Mouse (Mus musculus) liver, adult 2 months (tissue): Measurements from ENCODE around the gene Ecpas. TPM values are rescaled to one million over a fixed set of nuclear protein-coding genes. Genes with fewer than 3 reads are reported as not detected.
A peak's percentile ranks its signal among the peaks of the same experiment; 100 is the strongest.

Experiments used
- DNase-seq: peaks from one replicate; pipeline ENCODE4 v3.0.0-alpha.2; 2011; ENCODE audit warnings: low read depth, low spot score; ENCODE audit errors: extremely low read depth
- H3K27ac ChIP-seq: fragments of 200-500 bp; replicated peaks from 2 replicates; pipeline ENCODE4 v1.5.1; 2012; ENCODE audit warnings: low read depth, mild to moderate bottlenecking, control low read depth, inconsistent platforms, low read length; ENCODE audit not compliant: insufficient read depth
- H3K27me3 ChIP-seq: fragments of 200-500 bp; 2 replicates; pipeline ENCODE4 v1.6.1; 2012; ENCODE audit warnings: mild to moderate bottlenecking, moderate library complexity, low read length, inconsistent platforms; ENCODE audit not compliant: control insufficient read depth, insufficient read depth
- H3K36me3 ChIP-seq: fragments of 200-500 bp; 2 replicates; pipeline ENCODE4 v1.6.1; 2012; ENCODE audit warnings: low read length, inconsistent platforms; ENCODE audit not compliant: control insufficient read depth, insufficient read depth
- H3K4me1 ChIP-seq: fragments of 200-500 bp; 2 replicates; pipeline ENCODE4 v1.6.1; 2011; ENCODE audit warnings: low read length; ENCODE audit not compliant: control insufficient read depth, insufficient read depth
- H3K4me3 ChIP-seq: fragments of 200-500 bp; 2 replicates; pipeline ENCODE4 v1.5.1; 2011; ENCODE audit warnings: low read depth, mild to moderate bottlenecking, control low read depth, low read length, moderate library complexity; ENCODE audit not compliant: insufficient read depth
- H3K79me2 ChIP-seq: fragments of 200-500 bp; 2 replicates; pipeline ENCODE4 v1.6.1; 2012; ENCODE audit warnings: inconsistent platforms, mild to moderate bottlenecking, low read length, moderate library complexity; ENCODE audit not compliant: control insufficient read depth, insufficient read depth
- H3K9ac ChIP-seq: fragments of 200-500 bp; 2 replicates; pipeline ENCODE4 v1.6.1; 2012; ENCODE audit warnings: low read depth, mild to moderate bottlenecking, control low read depth, inconsistent platforms, low read length
- CTCF ChIP-seq: fragments of 200-500 bp; IDR thresholded peaks from 2 replicates; pipeline ENCODE4 v1.5.1; 2011; ENCODE audit warnings: low read depth, low read length, control low read depth
- POLR2A ChIP-seq: fragments of 200-500 bp; IDR thresholded peaks from 2 replicates; pipeline ENCODE4 v1.6.1; 2011; ENCODE audit warnings: low read length, control low read depth; ENCODE audit not compliant: insufficient read depth; ENCODE audit errors: extremely low read depth
- WGBS: fragments of 180-500 bp; shearing (Covaris S2); methylation state at CpG from one replicate; pipeline ENCODE4 v1.1.7; 2018; 5-methylcytosine and 5-hydroxymethylcytosine counted together
- polyA plus RNA-seq: library from polyadenylated mRNA; depleted of rRNA; stranded (reverse); fragments of >200 nt; gene quantifications from 2 replicates; pipeline ENCODE4 v1.2.3, GENCODE M21; 2012
- total RNA-seq: library from RNA; depleted of rRNA; stranded (reverse); fragments of >200 nt; gene quantifications from 2 replicates; pipeline ENCODE4 v1.2.3, GENCODE M21; 2014

The Ecpas gene
- total and polyA plus RNA-seq, 2 experiments, result 10.8 to 53.3 TPM

DNA sequence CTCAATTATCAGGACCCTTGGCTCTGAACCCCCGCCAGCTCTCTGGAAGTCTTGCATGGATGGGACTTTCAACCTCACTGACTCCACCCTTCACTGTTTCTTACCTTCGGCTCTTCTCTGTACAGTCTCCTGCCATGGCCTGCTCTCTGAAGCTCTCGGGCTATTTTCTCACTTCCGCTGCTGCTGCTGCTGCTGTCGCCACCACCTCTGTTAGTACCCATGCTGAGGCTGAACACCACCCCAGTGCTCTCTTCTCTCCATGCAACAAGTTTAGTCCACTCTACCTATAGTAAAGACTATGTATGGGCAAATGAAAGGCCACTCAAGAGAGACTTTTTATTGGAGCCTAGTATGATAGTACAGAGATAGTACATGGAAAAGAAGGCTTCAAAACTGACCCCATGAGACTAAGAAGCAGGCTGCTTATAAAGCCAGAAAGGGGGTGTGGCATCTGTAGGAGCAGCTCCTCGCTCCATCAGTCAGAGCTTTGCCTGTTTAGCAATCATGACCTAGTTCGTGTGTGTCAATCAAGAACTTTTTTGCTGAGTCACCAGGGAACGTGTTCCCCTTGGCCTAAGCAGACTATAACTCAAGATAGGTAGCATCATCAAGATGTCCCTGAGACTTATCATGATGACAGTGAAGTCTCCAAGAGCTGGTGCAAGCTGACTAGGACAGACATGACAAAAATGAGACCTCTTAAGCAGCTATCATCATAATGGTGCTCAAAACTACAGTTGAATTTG is 2.7 kb upstream of the Ecpas start:
- peaks cover 12% of the 10 kb centered on the region for H3K79me2 ChIP-seq
- peaks cover 11% of the 10 kb centered on the region for H3K4me1 ChIP-seq
- WGBS, result 66% methylated on average over 8 of the region's 8 CpGs
- H3K9ac ChIP-seq, result no peak overlapping the region
- no peaks in the 10 kb centered on the region for H3K36me3 ChIP-seq
- H3K4me3 ChIP-seq, result no peak overlapping the region
- no peak for TF ChIP-seq CTCF
- no peak for TF ChIP-seq POLR2A
- DNase-seq, result peak; percentile 74
- no peaks in the 10 kb centered on the region for H3K27me3 ChIP-seq
- H3K27ac ChIP-seq, result no peak overlapping the region

DNA sequence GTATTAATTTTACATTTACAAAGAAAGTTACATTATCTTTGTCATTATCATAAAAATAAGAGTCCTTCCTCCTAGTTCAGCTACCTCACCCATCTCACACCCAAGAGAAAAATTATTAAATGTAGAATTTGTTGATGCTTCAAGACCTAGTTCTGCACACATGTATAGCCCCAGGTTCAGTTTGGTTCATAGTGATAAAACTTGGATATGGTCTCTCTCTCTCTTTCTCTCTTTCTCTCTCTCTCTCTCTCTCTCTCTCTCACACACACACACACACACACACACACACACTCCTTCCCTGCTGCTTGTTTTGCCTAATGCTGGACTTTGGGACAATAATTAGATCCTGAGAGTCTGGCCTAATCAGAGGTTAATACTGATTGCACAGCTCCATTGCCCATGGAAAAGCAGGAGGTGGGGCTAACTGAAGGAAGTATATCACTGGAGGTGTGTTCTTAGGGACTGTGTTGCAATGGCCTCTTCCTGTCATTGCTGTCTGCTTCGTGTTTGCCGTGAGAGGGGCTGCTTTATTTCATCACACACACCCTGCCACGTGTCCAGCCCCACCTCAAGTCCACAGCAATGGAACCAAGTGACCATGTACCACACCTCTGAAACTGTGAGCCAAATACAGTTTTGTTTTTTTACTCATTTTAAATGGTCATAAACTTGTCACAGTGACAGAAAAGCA is 932 bp upstream of the Ecpas start:
- WGBS, result 2% methylated on average over 3 of the region's 3 CpGs
- TF ChIP-seq CTCF, result no peak
- no peak for TF ChIP-seq POLR2A
- Histone ChIP-seq H3K36me3 (no peaks in the 10 kb centered on the region), H3K9ac (no peak overlapping the region), H3K4me1 (peaks cover 11% of the 10 kb centered on the region), H3K79me2 (peaks cover 14% of the 10 kb centered on the region), H3K27me3 (no peaks in the 10 kb centered on the region), H3K4me3 (peak overlapping the region; percentile 13; the same call in 1 of the 2 replicates), H3K27ac (peak overlapping the region; percentile 38)
- DNase-seq, result peak; percentile 94

DNA sequence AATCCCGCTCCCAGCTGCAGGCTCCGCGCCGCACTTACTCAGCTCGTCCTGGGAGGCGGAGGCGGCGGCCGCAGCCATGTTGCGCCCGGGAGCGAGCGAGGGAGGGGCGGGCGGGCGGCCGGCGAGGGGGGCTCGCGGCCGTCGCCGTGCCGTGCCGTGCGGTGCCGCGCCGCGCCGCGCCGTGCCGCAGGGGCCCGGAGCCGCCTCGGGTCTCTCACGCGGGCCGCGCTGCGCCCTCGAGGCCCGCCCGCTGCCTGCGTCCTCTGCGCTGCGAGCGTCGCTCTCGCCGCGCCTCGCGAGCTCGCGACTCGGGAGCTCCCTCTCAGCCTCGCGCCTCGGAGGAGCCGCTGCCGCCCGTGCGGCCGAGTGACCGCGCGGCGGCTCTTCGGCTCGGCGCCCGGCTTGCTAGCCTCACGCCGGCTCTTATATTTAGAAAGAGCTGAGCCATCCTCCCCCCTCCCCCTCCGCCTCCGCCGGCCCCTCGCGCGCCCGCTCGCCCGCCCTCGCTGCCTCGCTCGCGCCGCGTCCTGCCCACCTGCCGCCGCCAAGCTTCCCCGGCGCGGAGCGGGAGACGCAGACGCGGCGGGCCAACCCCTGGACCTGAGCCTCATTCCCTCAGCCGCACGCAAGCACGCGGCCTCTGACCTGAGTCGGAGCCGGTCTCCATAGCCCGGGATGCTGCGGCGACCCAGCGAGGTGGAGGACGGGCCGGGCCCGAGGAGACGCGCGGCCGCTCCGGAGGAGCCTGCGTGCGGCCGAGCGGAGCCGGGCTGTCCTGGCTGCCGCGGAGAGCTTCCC is 519 bp downstream of the Ecpas start:
- no peaks in the 10 kb centered on the region for H3K36me3 ChIP-seq
- TF ChIP-seq CTCF (no peak), POLR2A (no peak)
- H3K79me2 ChIP-seq, result peaks cover 14% of the 10 kb centered on the region
- peak overlapping the region; percentile 95 for H3K4me3 ChIP-seq
- peaks cover 16% of the 10 kb centered on the region for H3K4me1 ChIP-seq
- DNase-seq, result peak; percentile 42
- peak overlapping the region; percentile 76 for H3K27ac ChIP-seq
- no peaks in the 10 kb centered on the region for H3K27me3 ChIP-seq
- under 1% methylated on average over 125 of the region's 126 CpGs for WGBS
- H3K9ac ChIP-seq, result peak overlapping the region; percentile 100

DNA sequence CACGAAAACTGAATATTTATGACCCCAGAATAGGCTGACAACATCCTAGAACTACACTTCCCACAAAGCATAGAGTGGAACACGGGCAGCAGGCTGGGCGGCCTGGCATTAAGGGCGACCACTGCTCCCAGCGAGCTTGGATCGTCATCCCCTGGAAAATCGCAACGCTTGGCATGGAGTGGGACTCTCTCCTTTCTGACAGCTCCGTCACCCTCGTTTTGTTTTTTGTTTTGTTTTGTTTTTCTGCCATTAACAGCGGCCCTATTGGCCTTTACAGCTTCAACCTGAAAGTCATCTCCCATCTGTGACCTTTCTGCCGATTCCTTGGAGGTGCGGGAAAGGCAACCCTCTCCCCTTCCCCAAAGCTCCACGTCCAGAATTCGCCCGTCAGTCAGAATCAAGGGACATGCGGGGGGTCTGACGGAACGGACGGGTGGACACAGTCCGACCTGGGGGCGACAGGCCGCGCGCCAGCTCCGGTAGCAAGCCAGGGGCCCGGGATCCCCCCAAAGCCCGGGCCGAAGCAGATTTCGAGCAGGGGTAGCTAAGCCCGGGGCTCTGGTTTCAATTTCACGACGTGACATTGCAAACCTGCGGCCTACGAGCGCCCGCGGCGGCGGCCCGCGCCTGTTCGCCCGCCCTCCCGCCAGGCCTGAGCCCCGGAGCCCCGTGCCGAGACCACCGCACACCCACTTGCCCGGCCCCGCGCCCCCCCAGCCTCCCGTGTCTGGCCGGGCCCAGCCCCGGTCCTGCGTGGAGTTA is 1.3 kb downstream of the Ecpas start:
- Histone ChIP-seq H3K4me1 (peaks cover 16% of the 10 kb centered on the region), H3K27me3 (no peaks in the 10 kb centered on the region), H3K9ac (peak overlapping the region; percentile 100), H3K36me3 (no peaks in the 10 kb centered on the region), H3K4me3 (peak overlapping the region; percentile 95), H3K27ac (peak overlapping the region; percentile 76), H3K79me2 (peaks cover 14% of the 10 kb centered on the region)
- TF ChIP-seq CTCF (no peak), POLR2A (no peak)
- WGBS, result under 1% methylated on average over 55 of the region's 56 CpGs
- DNase-seq, result peak; percentile 39

DNA sequence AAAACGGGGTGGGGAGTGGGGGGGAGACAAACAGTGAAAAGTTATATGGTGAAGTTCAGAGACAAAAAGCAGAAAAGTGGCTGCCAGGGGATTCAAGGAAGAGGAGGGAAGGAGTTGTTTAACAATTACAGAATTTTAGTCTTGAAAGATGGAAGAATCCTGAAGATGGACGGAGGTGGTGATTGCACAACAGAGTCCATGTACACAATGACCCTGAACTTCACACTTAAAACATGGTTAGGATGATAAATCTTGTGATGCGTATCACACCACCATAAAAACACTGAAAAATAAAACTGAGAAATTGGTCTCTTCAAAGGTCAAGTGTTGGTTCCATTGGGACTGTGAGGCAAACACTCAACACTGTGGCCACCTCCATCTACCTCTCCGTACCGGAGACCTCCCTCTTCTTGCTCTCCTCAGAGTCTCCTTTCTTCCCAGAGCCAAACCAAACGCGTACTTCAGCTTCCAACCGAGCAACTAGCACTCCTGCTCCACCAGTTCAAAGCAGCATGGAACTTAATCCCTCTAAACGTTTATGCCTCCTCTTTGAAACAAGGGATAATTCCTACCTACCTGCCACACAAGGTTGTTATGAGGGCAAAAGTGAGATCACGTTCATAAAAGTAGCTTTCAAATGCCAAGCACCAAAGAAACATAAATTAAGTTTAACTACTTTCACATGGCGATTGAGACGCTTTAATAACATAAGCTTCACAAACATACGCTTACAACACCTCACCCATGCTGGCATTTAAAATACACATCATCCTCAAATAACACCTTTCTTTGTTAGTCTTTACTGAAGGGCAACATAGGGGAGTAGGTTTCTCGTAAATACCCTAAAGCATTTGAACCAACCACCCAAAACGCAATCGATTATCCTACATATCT is 2.1 kb downstream of the Ecpas start:
- peaks cover 13% of the 10 kb centered on the region for H3K4me1 ChIP-seq
- peak overlapping the region; percentile 76 for H3K27ac ChIP-seq

More for the DNA sequence above, 2.1 kb downstream of the Ecpas start:
- peaks cover 16% of the 10 kb centered on the region for H3K79me2 ChIP-seq
- WGBS, result 26% methylated on average over 16 of the region's 16 CpGs
- H3K9ac ChIP-seq, result peak overlapping the region; percentile 100
- peak overlapping the region; percentile 95; the same call in 1 of the 2 replicates for H3K4me3 ChIP-seq
- TF ChIP-seq CTCF (no peak), POLR2A (no peak)
- no peaks in the 10 kb centered on the region for H3K36me3 ChIP-seq
- DNase-seq, result peak; percentile 54
- no peaks in the 10 kb centered on the region for H3K27me3 ChIP-seq
